Mouse (Mus musculus) limb, embryonic 11.5 days (tissue): ENCODE data around the gene Cry2. TPM values are rescaled to one million over a fixed set of nuclear protein-coding genes. Genes with fewer than 3 reads are reported as not detected.

ENCODE experiments used
- ATAC-seq: fragments of 200-750 bp; cut with Nextera tagmentation; 2 replicates; pipeline ENCODE4 v1.8.0; 2017; ENCODE audit warnings: low read depth; ENCODE audit not compliant: insufficient number of reproducible peaks, low FRiP score, low TSS enrichment
- DNase-seq: peaks from one replicate; pipeline ENCODE4 v3.0.0-alpha.2; 2015; ENCODE audit warnings: low spot score
- H3K27ac ChIP-seq: fragments of 300-500 bp; sonication (generic); replicated peaks from 2 replicates; pipeline ENCODE4 v1.5.1; 2014; ENCODE audit warnings: low read depth, mild to moderate bottlenecking, low read length
- H3K27me3 ChIP-seq: fragments of 300-500 bp; sonication (generic); 2 replicates; pipeline ENCODE4 v1.6.1; 2014; ENCODE audit warnings: mild to moderate bottlenecking, low read length, mixed read lengths; ENCODE audit not compliant: control insufficient read depth, insufficient read depth
- H3K36me3 ChIP-seq: fragments of 300-500 bp; sonication (generic); 2 replicates; pipeline ENCODE4 v1.6.1; 2014; ENCODE audit warnings: mild to moderate bottlenecking, low read length, moderate library complexity, mixed read lengths; ENCODE audit not compliant: control insufficient read depth, insufficient read depth
- H3K4me1 ChIP-seq: fragments of 300-500 bp; sonication (generic); 2 replicates; pipeline ENCODE4 v1.6.1; 2014; ENCODE audit warnings: low read length, mixed read lengths; ENCODE audit not compliant: control insufficient read depth, insufficient read depth
- H3K4me2 ChIP-seq: fragments of 300-500 bp; sonication (generic); 2 replicates; pipeline ENCODE4 v1.6.1; 2014; ENCODE audit warnings: low read depth, mild to moderate bottlenecking, moderate library complexity; ENCODE audit not compliant: severe bottlenecking
- H3K4me3 ChIP-seq: fragments of 300-500 bp; sonication (generic); 2 replicates; pipeline ENCODE4 v1.5.1; 2014; ENCODE audit warnings: low read depth, low read length
- H3K9ac ChIP-seq: fragments of 300-500 bp; sonication (generic); 2 replicates; pipeline ENCODE4 v1.6.1; 2014; ENCODE audit warnings: mild to moderate bottlenecking, low read length
- H3K9me3 ChIP-seq: fragments of 300-500 bp; sonication (generic); 2 replicates; pipeline ENCODE4 v1.6.1; 2016; ENCODE audit warnings: low read length; ENCODE audit not compliant: control insufficient read depth
- WGBS: fragments of 180-500 bp; shearing (Covaris S2); extraction: QIAGEN DNeasy Blood & Tissue Kit; methylation state at CpG from one replicate; pipeline ENCODE4 v1.1.7; 2014; 5-methylcytosine and 5-hydroxymethylcytosine counted together
- polyA plus RNA-seq: library from polyadenylated mRNA; unstranded; fragments of >200 nt; fragmentation: Nextera tagmentation; extraction: Ambion mirVana; gene quantifications from 2 replicates; pipeline ENCODE4 v1.2.1, GENCODE M21; 2014

Gene Cry2
- polyA plus RNA-seq, 1 experiment from 2014 or later = 18.0 TPM

DNA sequence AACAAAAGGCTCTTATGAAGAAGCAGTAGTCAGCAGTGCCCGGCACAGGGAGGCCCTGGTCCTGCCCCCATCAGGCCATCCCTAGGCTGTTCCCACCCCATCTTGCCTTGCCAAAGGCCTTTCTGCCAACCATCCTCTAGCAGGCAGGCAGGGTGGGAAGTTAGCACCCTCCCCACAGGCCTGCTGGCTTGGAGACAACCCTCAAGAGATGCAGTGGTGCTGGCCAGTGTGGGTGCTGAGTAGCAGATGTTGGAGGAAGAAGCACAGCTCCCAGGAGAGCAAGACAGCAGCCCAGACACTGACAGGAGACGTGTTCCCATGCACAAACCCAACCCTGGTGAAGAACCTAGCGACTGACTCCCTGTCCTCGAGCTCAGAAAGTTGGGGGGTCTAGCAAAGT, 46.2 kb downstream of the Cry2 start:
- ATAC-seq (no peak), DNase-seq (no peak)
- H3K36me3 ChIP-seq = peaks cover 5% of the 10 kb centered on the region; the same call in 1 of the 2 replicates
- no peaks in the 10 kb centered on the region for H3K9me3 ChIP-seq
- H3K4me2 ChIP-seq = no peak overlapping the region
- H3K27me3 ChIP-seq = no peaks in the 10 kb centered on the region; the same call in 1 of the 2 replicates
- 79% methylated on average over 4 of the region's 4 CpGs for WGBS
- no peak overlapping the region for H3K27ac ChIP-seq
- no peak overlapping the region for H3K9ac ChIP-seq
- H3K4me3 ChIP-seq = no peak overlapping the region
- H3K4me1 ChIP-seq = peaks cover 32% of the 10 kb centered on the region

DNA sequence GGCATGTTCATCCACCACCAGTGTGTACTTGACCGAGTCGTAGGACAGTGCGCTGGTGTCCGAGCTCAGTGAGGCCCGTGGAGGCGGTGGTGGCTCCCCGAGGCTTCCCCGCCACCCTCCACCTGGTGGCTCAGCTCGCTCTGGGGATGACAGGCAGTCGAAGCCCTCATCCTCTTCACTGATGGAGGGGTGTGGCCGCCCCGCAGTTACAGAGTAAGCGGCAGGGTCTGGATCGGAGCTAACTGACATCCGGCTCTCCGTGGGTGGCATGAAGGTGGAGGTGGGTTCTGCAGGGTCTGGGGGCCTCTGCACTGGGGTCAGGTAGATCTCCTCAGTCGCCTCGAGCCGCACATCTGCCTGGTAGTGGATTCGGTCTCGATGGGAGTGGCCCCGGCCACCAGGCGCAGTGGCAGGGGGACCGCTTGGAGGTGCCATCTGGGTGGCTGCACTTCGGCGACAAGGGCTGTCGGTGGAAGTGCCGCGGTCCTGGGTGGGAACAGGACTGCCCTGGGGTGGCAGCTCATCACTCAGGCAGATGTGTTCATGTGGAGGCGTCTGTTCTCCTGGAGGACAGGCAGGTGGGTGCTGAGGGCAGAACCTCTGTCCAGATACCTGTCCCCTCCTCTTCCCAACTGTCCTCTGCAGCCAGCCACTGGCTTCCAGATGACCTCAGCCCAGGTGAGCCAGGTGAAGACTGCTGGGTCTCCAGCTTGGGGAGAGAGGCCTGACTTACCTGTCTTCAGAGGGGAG, 46.8 kb downstream of the Cry2 start:
- Histone ChIP-seq H3K9me3 (no peaks in the 10 kb centered on the region), H3K4me2 (no peak overlapping the region), H3K36me3 (peaks cover 5% of the 10 kb centered on the region; the same call in 1 of the 2 replicates), H3K9ac (no peak overlapping the region), H3K4me1 (peaks cover 29% of the 10 kb centered on the region), H3K27me3 (no peaks in the 10 kb centered on the region; the same call in 1 of the 2 replicates), H3K27ac (no peak overlapping the region), H3K4me3 (no peak overlapping the region)
- ATAC-seq (no peak), DNase-seq (no peak)
- 88% methylated on average over 30 of the region's 30 CpGs for WGBS

GRCm38 (mm10) chr2:92385113-92386051, 48.5 kb downstream of the Cry2 start:
- no peak overlapping the region for H3K4me3 ChIP-seq
- no peak for DNase-seq
- no peaks in the 10 kb centered on the region; the same call in 1 of the 2 replicates for H3K27me3 ChIP-seq
- no peaks in the 10 kb centered on the region for H3K9me3 ChIP-seq
- no peak overlapping the region for H3K27ac ChIP-seq
- H3K4me2 ChIP-seq = no peak overlapping the region
- peaks cover 5% of the 10 kb centered on the region; the same call in 1 of the 2 replicates for H3K36me3 ChIP-seq
- H3K4me1 ChIP-seq = peaks cover 13% of the 10 kb centered on the region; the same call in 1 of the 2 replicates
- no peak overlapping the region for H3K9ac ChIP-seq
- WGBS = 83% methylated on average over 22 of the region's 22 CpGs
- ATAC-seq = no peak

GRCm38 (mm10) chr2:92384101-92384500, 49.7 kb downstream of the Cry2 start:
- no peak overlapping the region for H3K9ac ChIP-seq
- H3K27ac ChIP-seq = no peak overlapping the region
- DNase-seq = no peak
- H3K4me3 ChIP-seq = no peak overlapping the region
- ATAC-seq = no peak
- no peak overlapping the region for H3K4me2 ChIP-seq
- H3K9me3 ChIP-seq = no peaks in the 10 kb centered on the region
- no peaks in the 10 kb centered on the region for H3K27me3 ChIP-seq
- peaks cover 5% of the 10 kb centered on the region; the same call in 1 of the 2 replicates for H3K36me3 ChIP-seq
- WGBS = 76% methylated on average over 4 of the region's 4 CpGs
- H3K4me1 ChIP-seq = 0 out of 2 replicates have a peak, but pooled peaks cover 6% of the 10 kb centered on the region

GRCm38 (mm10) chr2:92382759-92383158, 51.1 kb downstream of the Cry2 start:
- Histone ChIP-seq H3K9me3 (no peaks in the 10 kb centered on the region), H3K9ac (no peak overlapping the region), H3K4me3 (no peak overlapping the region), H3K27me3 (no peaks in the 10 kb centered on the region), H3K27ac (no peak overlapping the region), H3K36me3 (peaks cover 5% of the 10 kb centered on the region; the same call in 1 of the 2 replicates), H3K4me2 (no peak overlapping the region), H3K4me1 (no peaks in the 10 kb centered on the region)
- DNase-seq (no peak), ATAC-seq (no peak)
- WGBS = 84% methylated on average over 4 of the region's 4 CpGs

DNA sequence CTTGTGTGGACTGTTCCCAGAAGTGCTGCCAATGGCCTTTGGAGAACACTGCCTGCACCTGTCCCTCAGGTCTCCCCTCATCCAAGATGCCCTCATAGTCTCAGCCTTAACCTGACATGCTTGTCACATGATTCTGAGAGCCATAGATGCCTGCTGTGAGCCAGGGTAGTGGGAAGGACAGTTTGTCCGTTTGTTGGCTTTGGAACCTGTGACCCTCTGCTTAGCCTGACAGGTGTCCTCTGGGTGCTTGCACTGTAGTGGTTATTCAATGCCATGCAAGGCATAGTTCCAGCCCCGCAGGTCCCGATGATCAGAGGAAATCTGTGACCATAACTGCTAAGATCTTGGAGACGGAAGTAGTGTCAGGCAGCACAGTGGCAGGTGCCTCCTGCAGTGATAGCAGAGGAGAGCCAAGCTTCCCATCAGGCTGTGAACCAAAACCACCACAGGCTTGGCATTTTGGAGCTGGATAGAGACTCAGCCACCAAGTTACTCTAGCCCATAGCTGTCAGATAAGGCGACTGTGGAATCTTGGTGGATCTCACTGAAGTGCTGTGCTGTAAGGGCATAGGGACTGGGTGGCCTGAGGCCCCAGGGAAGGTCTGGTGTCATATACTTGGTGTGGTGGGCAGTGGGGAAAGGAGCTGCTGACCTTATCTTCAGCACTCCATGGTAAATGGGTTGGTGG, 51.8 kb downstream of the Cry2 start, which contains the start of gene 1700029I15Rik:
1700029I15Rik (plus strand) TSS at position 638 of the 688 bp plus-strand sequence.
- WGBS = 83% methylated on average over 5 of the region's 5 CpGs
- DNase-seq (no peak), ATAC-seq (no peak)
- Histone ChIP-seq H3K9me3 (no peaks in the 10 kb centered on the region), H3K4me2 (no peak within 1 kb of the TSS), H3K27ac (no peak within 1 kb of the TSS), H3K36me3 (peaks cover 5% of the 10 kb centered on the region; the same call in 1 of the 2 replicates), H3K4me1 (no peaks in the 10 kb centered on the region), H3K4me3 (no peak within 1 kb of the TSS), H3K9ac (no peak within 1 kb of the TSS), H3K27me3 (no peaks in the 10 kb centered on the region)

DNA sequence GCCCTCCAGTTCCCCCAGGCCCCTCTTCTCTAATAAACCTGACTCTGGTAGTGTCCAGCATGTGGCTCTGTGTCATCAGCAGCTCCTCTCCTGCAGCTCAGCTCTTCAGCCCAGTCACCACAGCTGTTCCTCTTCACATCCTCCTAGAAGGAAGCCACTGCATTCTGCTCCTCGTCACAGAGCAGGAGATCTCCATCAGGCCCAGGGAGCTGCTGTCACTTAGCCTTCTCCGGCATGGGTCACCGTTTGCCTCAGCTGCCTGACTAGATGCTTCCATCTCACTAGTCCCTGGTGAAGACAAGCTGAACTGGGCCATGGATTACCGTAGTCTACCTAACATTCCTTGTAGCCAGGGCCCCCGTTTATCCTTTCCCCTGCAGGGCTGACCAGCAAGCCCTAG, 52.7 kb downstream of the Cry2 start:
- no peak overlapping the region for H3K4me2 ChIP-seq
- H3K27me3 ChIP-seq = no peaks in the 10 kb centered on the region
- no peak for DNase-seq
- H3K9ac ChIP-seq = no peak overlapping the region
- H3K27ac ChIP-seq = no peak overlapping the region
- ATAC-seq = no peak
- H3K9me3 ChIP-seq = no peaks in the 10 kb centered on the region
- H3K36me3 ChIP-seq = peaks cover 4% of the 10 kb centered on the region; the same call in 1 of the 2 replicates
- no peaks in the 10 kb centered on the region for H3K4me1 ChIP-seq
- WGBS = 88% methylated on average over 5 of the region's 5 CpGs
- no peak overlapping the region for H3K4me3 ChIP-seq
